Mouse (Mus musculus) CH12.LX (cell line): ENCODE data around the gene Ppfia3. TPM values are rescaled to one million over a fixed set of nuclear protein-coding genes. Genes with fewer than 3 reads are reported as not detected.

ENCODE experiments used
- DNase-seq: peaks from one replicate; pipeline ENCODE4 v3.0.0-alpha.2; 2013; ENCODE audit errors: extremely low read depth
- H3K27ac ChIP-seq: 2 replicates; pipeline ENCODE4 v1.5.1; 2012; ENCODE audit warnings: low read depth, mild to moderate bottlenecking, control low read depth, moderate library complexity; ENCODE audit not compliant: insufficient read depth
- H3K27me3 ChIP-seq: replicated peaks from 2 replicates; pipeline ENCODE3; 2012; ENCODE audit warnings: inconsistent platforms
- H3K36me3 ChIP-seq, 2 experiments: replicated peaks in 1 of 2; 2 replicates each; pipeline versions ENCODE3 to v1.6.1; 2012; ENCODE audit warnings: inconsistent platforms in 1 of 2, low read length in 1 of 2, mild to moderate bottlenecking in 1 of 2, mixed read lengths in 1 of 2, moderate library complexity in 1 of 2; ENCODE audit not compliant: control insufficient read depth in 1 of 2, insufficient read depth in 1 of 2
- H3K4me1 ChIP-seq, 2 experiments: 2 replicates each; pipeline ENCODE4 v1.6.1; 2012; ENCODE audit warnings: inconsistent platforms in 1 of 2, moderate library complexity in 1 of 2; ENCODE audit not compliant: insufficient read depth in 2 of 2, control insufficient read depth in 1 of 2
- H3K4me2 ChIP-seq: 2 replicates; pipeline ENCODE4 v1.6.1; 2012; ENCODE audit warnings: low read depth, mild to moderate bottlenecking, control low read depth; ENCODE audit not compliant: poor library complexity, insufficient read depth, severe bottlenecking
- H3K4me3 ChIP-seq, 3 experiments: fragments of 150-350 bp in 1 of 3; sonication (generic) in 1 of 3; replicated peaks in 1 of 3; 2 replicates each; pipeline versions ENCODE3 to v1.5.1; 2011 to 2012; ENCODE audit warnings: low read depth in 2 of 3, low read length in 2 of 3, mild to moderate bottlenecking in 2 of 3, moderate library complexity in 2 of 3, control low read depth in 1 of 3, improper control_type of control experiment in 1 of 3, inconsistent platforms in 1 of 3, mixed read lengths in 1 of 3; ENCODE audit not compliant: poor library complexity in 1 of 3
- H3K79me2 ChIP-seq: replicated peaks from 2 replicates; pipeline ENCODE4 v1.6.1; 2012; ENCODE audit warnings: mild to moderate bottlenecking, moderate library complexity; ENCODE audit not compliant: control insufficient read depth, poor library complexity, insufficient read depth, severe bottlenecking; ENCODE audit errors: extremely low read depth
- H3K9ac ChIP-seq: 2 replicates; pipeline ENCODE4 v1.6.1; 2012; ENCODE audit warnings: low read depth, mild to moderate bottlenecking, control low read depth, moderate library complexity; ENCODE audit not compliant: insufficient read depth
- H3K9me3 ChIP-seq: replicated peaks from 2 replicates; pipeline ENCODE3; 2012; ENCODE audit warnings: low read length, inconsistent platforms, mixed read lengths
- CTCF ChIP-seq, 2 experiments: IDR thresholded peaks in 1 of 2; conservative IDR thresholded peaks in 1 of 2; 2 replicates each; pipeline ENCODE4 v1.5.1; 2011 to 2012; ENCODE audit warnings: low read depth in 2 of 2, low read length in 2 of 2, improper control_type of control experiment in 1 of 2, inconsistent platforms in 1 of 2, mild to moderate bottlenecking in 1 of 2, moderate library complexity in 1 of 2
- E2F4 ChIP-seq: IDR thresholded peaks from 2 replicates; pipeline ENCODE4 v1.6.1; 2011; ENCODE audit warnings: low read depth, low read length, improper control_type of control experiment; ENCODE audit not compliant: insufficient replicate concordance
- ELF1 ChIP-seq: IDR thresholded peaks from 2 replicates; pipeline ENCODE4 v1.6.1; 2014; ENCODE audit warnings: low read depth, mild to moderate bottlenecking, inconsistent platforms, low read length, improper control_type of control experiment
- EP300 ChIP-seq: IDR thresholded peaks from 2 replicates; pipeline ENCODE4 v1.6.1; 2011; ENCODE audit warnings: low read length, improper control_type of control experiment
- GABPA ChIP-seq: IDR thresholded peaks from 2 replicates; pipeline ENCODE4 v1.6.1; 2012; ENCODE audit warnings: low read depth, low read length, improper control_type of control experiment, inconsistent platforms; ENCODE audit not compliant: insufficient replicate concordance
- HCFC1 ChIP-seq: IDR thresholded peaks from 2 replicates; pipeline ENCODE4 v1.6.1; 2012; ENCODE audit warnings: low read depth, mild to moderate bottlenecking, inconsistent platforms, low read length, improper control_type of control experiment
- IRF4 ChIP-seq: IDR thresholded peaks from 2 replicates; pipeline ENCODE4 v1.6.1; 2014; ENCODE audit warnings: low read depth, mild to moderate bottlenecking, inconsistent platforms, low read length, improper control_type of control experiment
- MAZ ChIP-seq: IDR thresholded peaks from 2 replicates; pipeline ENCODE4 v1.6.1; 2012; ENCODE audit warnings: low read depth, mild to moderate bottlenecking, inconsistent platforms, low read length, improper control_type of control experiment, moderate library complexity
- MXI1 ChIP-seq: IDR thresholded peaks from 2 replicates; pipeline ENCODE4 v1.6.1; 2011; ENCODE audit warnings: mild to moderate bottlenecking, low read depth, low read length, improper control_type of control experiment
- MYC ChIP-seq: IDR thresholded peaks from 2 replicates; pipeline ENCODE4 v1.6.1; 2011; ENCODE audit warnings: low read depth, mild to moderate bottlenecking, improper control_type of control experiment, low read length
- NELFE ChIP-seq: IDR thresholded peaks from 2 replicates; pipeline ENCODE4 v1.6.1; 2011; ENCODE audit warnings: low read depth, low read length, improper control_type of control experiment
- TBP ChIP-seq: conservative IDR thresholded peaks from 2 replicates; pipeline ENCODE4 v1.6.1; 2011; ENCODE audit warnings: low read depth, low read length, improper control_type of control experiment
- UBTF ChIP-seq: IDR thresholded peaks from 2 replicates; pipeline ENCODE4 v1.6.1; 2012; ENCODE audit warnings: low read depth, mild to moderate bottlenecking, inconsistent platforms, low read length, improper control_type of control experiment, moderate library complexity
- USF1 ChIP-seq: IDR thresholded peaks from 2 replicates; pipeline ENCODE4 v1.6.1; 2014; ENCODE audit warnings: low read depth, mild to moderate bottlenecking, inconsistent platforms, low read length, improper control_type of control experiment
- USF2 ChIP-seq: conservative IDR thresholded peaks from 2 replicates; pipeline ENCODE4 v1.6.1; 2011; ENCODE audit warnings: low read depth, low read length, improper control_type of control experiment
- ZKSCAN1 ChIP-seq: IDR thresholded peaks from 2 replicates; pipeline ENCODE4 v1.6.1; 2012; ENCODE audit warnings: low read depth, inconsistent platforms, low read length, improper control_type of control experiment, borderline replicate concordance
- ZMIZ1 ChIP-seq: IDR thresholded peaks from 2 replicates; pipeline ENCODE4 v1.6.1; 2012; ENCODE audit warnings: low read depth, mild to moderate bottlenecking, inconsistent platforms, low read length, improper control_type of control experiment
- dilution Hi-C: fragments of 300-500 bp; cut with MboI; formaldehyde crosslinking; loops from 2 replicates; pipeline ENCODE4 v1.14.3; 2020; ENCODE audit warnings: low sequenced_read_pairs; ENCODE audit not compliant: extremely low pct_unique_long_range_greater_than_20kb, extremely low pct_ligation_motif_present
- in situ Hi-C: fragments of 300-500 bp; cut with MboI; formaldehyde crosslinking; loops from 3 replicates; pipeline ENCODE4 v1.14.3; 2019; ENCODE audit warnings: low sequenced_read_pairs, low pct_ligation_motif_present, low pct_unique_long_range_greater_than_20kb, mixed read lengths
- polyA plus RNA-seq: library from polyadenylated mRNA; unstranded; fragments of >175 nt; gene quantifications from 2 replicates; pipeline ENCODE4 v1.2.1, GENCODE M21; 2012; ENCODE audit warnings: low read depth; ENCODE audit not compliant: insufficient read length
- total RNA-seq, 2 experiments: library from RNA; depleted of rRNA; stranded (reverse); fragments of 300-350 nt in 1 of 2; fragments of >200 nt in 1 of 2; gene quantifications; 2 replicates each; pipeline ENCODE4 v1.2.3; 2012 to 2014

Gene Ppfia3
- total and polyA plus RNA-seq, 3 experiments = 0.21 to 1.9 (median 0.61) TPM

DNA sequence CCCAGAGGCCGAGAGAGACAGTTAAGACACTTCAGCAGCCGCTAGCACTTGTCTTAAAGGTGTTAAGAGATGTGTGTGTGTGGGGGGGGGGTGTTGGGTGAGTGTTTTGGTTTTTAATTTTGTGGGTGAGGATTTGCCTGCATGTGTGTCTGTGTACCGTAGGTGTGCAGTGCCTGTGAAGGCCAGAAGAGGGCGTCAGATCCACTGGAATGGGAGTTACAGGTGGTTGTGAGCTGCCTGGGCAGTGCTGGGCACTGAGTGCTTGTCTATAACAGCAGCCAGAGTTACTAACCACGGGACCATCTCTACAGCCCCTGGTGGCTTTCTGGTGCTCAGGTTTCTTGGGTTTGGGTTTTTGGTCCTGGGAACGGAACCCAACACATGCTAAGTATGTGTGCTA, 35.3 kb downstream of the Ppfia3 start:
- no peak for DNase-seq
- no peak for TF ChIP-seq MYC
- peak in 1 of 2 experiments; percentile 36; a peak in 2 of 4 replicates for TF ChIP-seq CTCF (conservative IDR thresholded peaks at IDR 0.05 in 1 of 2, IDR thresholded peaks at IDR 0.05 in 1 of 2; ENCODE audit: low read depth in 2 of 2, low read length in 2 of 2)
- no peak overlapping the region for H3K27ac ChIP-seq
- dilution Hi-C loops (no loop called here), in situ Hi-C loops (no loop called here)
- no peak overlapping the region for H3K4me3 ChIP-seq
- H3K4me2 ChIP-seq = no peak overlapping the region
- H3K9me3 ChIP-seq = peaks cover 10% of the 10 kb centered on the region
- peaks cover 0 to under 1% of the 10 kb centered on the region in 2 experiments for H3K36me3 ChIP-seq
- no peaks in the 10 kb centered on the region for H3K79me2 ChIP-seq
- peaks cover 15 to 20% of the 10 kb centered on the region in 2 experiments for H3K4me1 ChIP-seq
- peaks cover 58% of the 10 kb centered on the region for H3K27me3 ChIP-seq
- no peak overlapping the region for H3K9ac ChIP-seq

DNA sequence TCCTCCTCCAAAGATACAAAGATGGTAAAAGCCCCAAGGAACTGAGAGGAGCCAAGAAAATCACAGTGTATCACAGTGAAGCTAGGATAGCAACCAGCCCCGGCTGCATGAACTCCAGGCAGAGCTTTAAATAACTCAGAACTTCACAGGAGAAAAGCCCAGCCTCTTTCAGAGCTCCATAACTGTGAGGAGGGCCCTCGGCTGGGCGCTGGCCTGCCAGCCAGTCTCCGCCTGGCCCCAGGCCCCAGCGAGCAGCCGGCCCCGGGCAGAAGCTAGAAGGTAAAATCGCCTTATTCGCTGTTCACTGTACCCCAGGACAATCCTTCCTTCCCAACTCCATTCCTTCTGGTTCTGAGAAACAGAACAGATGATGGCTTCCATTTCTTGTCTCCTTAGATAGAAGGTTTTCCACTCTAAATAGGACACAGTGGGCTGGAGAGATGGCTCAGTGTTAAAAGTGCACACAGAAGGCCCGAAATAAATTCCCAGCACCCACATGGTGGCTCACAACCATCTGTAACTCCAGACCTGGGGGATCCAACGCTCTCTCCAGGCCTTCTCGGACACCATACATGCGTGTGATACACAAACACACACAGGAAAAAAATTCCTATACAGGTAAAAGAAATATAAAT, 37.9 kb downstream of the Ppfia3 start:
- no peak overlapping the region for H3K9ac ChIP-seq
- TF ChIP-seq USF2 = no peak
- TF ChIP-seq USF1 = no peak
- TF ChIP-seq ELF1 = no peak
- TF ChIP-seq MAZ = no peak
- TF ChIP-seq EP300 = no peak
- TF ChIP-seq UBTF = no peak
- TF ChIP-seq ZMIZ1 = no peak
- TF ChIP-seq TBP = no peak
- TF ChIP-seq GABPA = no peak
- no peak for TF ChIP-seq NELFE
- no peak for TF ChIP-seq E2F4
- no peak for TF ChIP-seq HCFC1
- TF ChIP-seq MXI1 = no peak
- TF ChIP-seq ZKSCAN1 = no peak
- no peak for TF ChIP-seq IRF4

More for the DNA sequence above, 37.9 kb downstream of the Ppfia3 start:
- in situ Hi-C loops = no loop called here
- H3K4me3 ChIP-seq = no peak overlapping the region
- no peak for DNase-seq
- no peak overlapping the region for H3K4me2 ChIP-seq
- H3K27ac ChIP-seq = no peak overlapping the region
- H3K36me3 ChIP-seq = peaks cover 0 to 7% of the 10 kb centered on the region in 2 experiments
- peaks cover 6 to 10% of the 10 kb centered on the region in 2 experiments; a peak in 3 of 4 replicates for H3K4me1 ChIP-seq
- dilution Hi-C loops = no loop called here
- peaks cover 38% of the 10 kb centered on the region for H3K27me3 ChIP-seq
- H3K9me3 ChIP-seq = peaks cover 18% of the 10 kb centered on the region
- no peaks in the 10 kb centered on the region for H3K79me2 ChIP-seq
